Mouse (Mus musculus) left cerebral cortex, postnatal 14 days (tissue): ENCODE results near the gene Gm45808. TPM values are rescaled to one million over a fixed set of nuclear protein-coding genes. Genes with fewer than 3 reads are reported as not detected.
"Not testable (repeated sequence)": the region's sequence is repeated elsewhere in the genome, so short reads cannot be mapped to it uniquely, and the experiment has no call there.

Experiments used
- DNase-seq, 2 experiments: peaks; one replicate each; pipeline ENCODE4 v3.0.0; 2021 to 2022; ENCODE audit warnings: low spot score in 2 of 2, mixed read lengths in 1 of 2
- intact Hi-C: fragments of 180-260 bp; cut with DNase I; formaldehyde crosslinking; loops from one replicate; pipeline ENCODE4 v1.15.1; 2025
- total RNA-seq, 2 experiments: library from RNA; stranded (reverse); gene quantifications; 2 replicates each; pipeline ENCODE4 v1.2.3; 2021

Gm45808 gene
- total RNA-seq, 2 experiments from 2014 or later: 0.88 to 1.7 TPM

DNA sequence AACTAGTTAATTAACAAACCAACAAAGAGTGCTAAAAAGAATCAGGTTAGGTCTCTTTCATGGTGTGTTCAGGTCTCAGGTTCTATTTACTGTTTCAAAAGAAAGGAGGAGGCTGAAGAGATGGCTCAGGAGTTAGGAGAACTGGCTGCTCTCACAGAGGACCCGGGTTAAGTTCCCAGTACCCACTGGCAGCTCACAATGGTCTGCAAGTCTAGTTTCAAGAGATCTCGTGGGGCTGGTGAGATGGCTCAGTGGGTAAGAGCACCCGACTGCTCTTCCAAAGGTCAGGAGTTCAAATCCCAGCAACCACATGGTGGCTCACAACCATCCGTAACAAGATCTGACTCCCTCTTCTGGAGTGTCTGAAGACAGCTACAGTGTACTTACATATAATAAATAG lies 6.3 kb downstream of the Gm45808 start:
- intact Hi-C loops: not testable (repeated sequence)

DNA sequence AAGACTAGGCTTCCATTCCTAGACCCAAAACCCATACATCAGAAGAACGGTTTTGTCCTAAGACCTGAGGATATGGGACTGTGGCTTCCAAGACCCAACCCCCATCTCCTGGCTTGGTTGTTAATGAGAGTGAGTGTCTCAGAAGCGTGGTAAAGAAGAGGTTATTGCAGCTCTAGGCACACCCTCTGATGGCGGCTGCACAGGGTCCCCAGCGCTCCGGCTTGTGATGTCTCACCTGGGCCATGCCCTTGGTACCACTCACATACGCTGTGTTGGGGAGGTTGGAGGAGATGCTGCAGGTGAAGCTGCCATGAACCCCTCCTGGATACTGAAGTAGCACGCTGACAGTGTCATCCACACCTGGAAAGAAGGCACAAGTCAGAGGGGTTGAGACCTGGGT lies 7.8 kb downstream of the Gm45808 start:
- intact Hi-C loops: no loop called here
- no peak for DNase-seq

More for the DNA sequence above, 6.3 kb downstream of the Gm45808 start:
- not testable (repeated sequence) for DNase-seq

- peak; percentile 67 to 73 for DNase-seq
- intact Hi-C loops: loop anchor here (2.0 kb wide), 1 partner anchor 84 kb away; no protein-coding TSS in a partner anchor
Observed at GRCm38 (mm10) chr7:45477003-45477402, 9.6 kb downstream of the Gm45808 start.

- intact Hi-C loops: loop anchor here (2.0 kb wide), 1 partner anchor 84 kb away; no protein-coding TSS in a partner anchor
- DNase-seq: no peak
Observed at GRCm38 (mm10) chr7:45476453-45476852, 10.2 kb downstream of the Gm45808 start.

DNA sequence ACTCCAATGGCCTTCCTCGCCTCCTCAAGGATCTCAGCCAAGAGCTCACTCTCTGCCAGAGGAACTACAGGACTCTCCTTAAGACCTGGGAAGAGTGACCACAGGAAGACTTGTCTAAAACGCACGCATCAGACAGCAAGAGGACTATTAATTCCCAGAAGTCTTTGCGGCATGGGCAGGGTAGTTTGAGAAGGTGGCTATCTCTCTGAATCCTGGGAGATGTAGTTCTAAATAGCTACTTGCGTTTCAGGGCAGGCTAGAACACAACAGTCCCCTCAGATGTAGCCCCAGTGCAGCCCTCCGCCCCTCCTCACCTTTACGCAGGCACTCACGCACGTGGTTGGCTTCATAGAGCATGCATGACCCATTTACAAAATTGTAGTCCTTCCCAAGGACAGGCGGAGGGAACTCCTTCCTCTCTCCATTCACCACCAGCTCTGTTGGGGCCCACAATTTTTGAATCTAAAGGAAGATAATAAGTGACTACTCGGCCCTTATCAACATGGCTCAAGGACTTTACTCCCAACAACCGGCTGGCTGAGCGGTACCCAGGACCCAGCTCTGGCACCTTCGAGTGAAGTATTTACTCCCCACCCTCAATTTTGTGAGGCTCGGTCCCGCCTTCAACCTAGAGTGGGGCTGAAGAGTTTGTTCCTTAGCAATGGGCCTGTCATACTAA lies 11.2 kb downstream of the Gm45808 start:
- intact Hi-C loops: no loop called here
- no peak for DNase-seq

GRCm38 (mm10) chr7:45470869-45471268 lies 15.7 kb downstream of the Gm45808 start:
- intact Hi-C loops: loop anchor here (5.0 kb wide), 1 partner anchor 46 kb away; no protein-coding TSS in a partner anchor

DNA sequence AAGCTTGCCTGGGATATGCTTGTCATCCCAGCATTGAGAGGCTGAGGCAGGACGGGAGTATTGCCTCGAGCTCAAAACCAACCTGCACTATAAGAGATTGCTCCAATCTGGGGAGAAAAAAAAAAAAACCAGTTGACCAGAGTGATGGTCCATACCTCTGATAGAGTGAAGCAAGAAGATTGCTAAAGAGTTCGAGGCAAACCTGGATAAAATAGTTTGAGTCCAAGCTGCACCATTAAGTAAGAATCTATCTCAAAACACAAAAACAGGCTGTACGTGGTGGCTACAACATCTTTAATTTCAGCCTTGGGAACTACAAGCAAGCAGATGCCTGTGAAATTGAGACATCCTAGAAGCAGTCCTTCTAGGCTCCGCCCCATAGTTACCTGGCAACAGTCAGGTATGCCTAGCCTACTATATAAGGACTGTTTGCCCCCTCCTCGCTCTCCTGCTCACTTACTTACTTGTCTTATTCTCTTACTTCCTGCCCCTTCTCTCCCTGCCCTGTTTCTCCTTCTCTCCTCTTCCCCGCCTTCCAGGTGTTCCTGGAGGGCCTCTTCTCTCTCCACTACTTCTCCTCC lies 19.4 kb downstream of the Gm45808 start:
- intact Hi-C loops: loop anchor here (10.0 kb wide), 1 partner anchor 238 kb away; the partner anchor contains the start of gene Dbp
- DNase-seq: no peak

More at GRCm38 (mm10) chr7:45470869-45471268, 15.7 kb downstream of the Gm45808 start:
- DNase-seq: peak; percentile 87 to 89

- intact Hi-C loops: loop anchor here (10.0 kb wide), 1 partner anchor 238 kb away; the partner anchor contains the start of gene Dbp
Observed at GRCm38 (mm10) chr7:45466283-45467089, 20.1 kb downstream of the Gm45808 start, which contains the start of gene Bax. TSS of gene Bax (minus strand) at chr7:45466898.

DNA sequence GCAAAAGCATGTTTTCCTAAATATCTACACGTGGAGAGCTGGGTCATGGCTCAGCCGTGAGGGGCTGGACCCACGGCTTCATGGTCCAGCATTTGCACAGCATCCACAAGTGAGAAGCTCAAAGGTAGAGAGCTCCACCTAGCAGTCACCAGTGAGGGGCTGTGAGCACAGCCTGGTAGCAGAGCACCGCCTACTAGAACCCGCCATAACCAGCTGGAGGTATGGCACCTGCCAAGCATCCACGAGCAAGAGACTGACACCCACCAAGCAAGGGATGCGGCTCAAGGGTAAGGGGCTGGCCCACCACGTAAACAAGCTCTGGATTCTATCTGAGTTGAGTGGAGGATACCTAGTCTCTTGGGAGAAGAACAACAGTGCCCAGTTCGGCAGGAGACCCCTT lies 21.1 kb downstream of the Gm45808 start:
- intact Hi-C loops: loop anchor here (10.0 kb wide), 1 partner anchor 239 kb away; the partner anchor contains the start of gene Dbp
- DNase-seq: no peak

More at GRCm38 (mm10) chr7:45466283-45467089, 20.1 kb downstream of the Gm45808 start, which contains the start of gene Bax:
- DNase-seq: peak; percentile 97 to 98

GRCm38 (mm10) chr7:45465112-45465511 lies 21.5 kb downstream of the Gm45808 start:
- DNase-seq: no peak
- intact Hi-C loops: loop anchor here (10.0 kb wide), 1 partner anchor 240 kb away; the partner anchor contains the start of gene Dbp

- DNase-seq: no peak
- intact Hi-C loops: loop anchor here (10.0 kb wide), 1 partner anchor 241 kb away; the partner anchor contains the start of gene Dbp
Observed at GRCm38 (mm10) chr7:45463987-45464778, 22.4 kb downstream of the Gm45808 start.

- intact Hi-C loops: loop anchor here (10.0 kb wide), 1 partner anchor 242 kb away; the partner anchor contains the start of gene Dbp
- DNase-seq: not testable (repeated sequence)
Observed at GRCm38 (mm10) chr7:45462868-45463267, 23.7 kb downstream of the Gm45808 start.

- intact Hi-C loops: loop anchor here (10.0 kb wide), 1 partner anchor 242 kb away; the partner anchor contains the start of gene Dbp
- DNase-seq: no peak
Observed at GRCm38 (mm10) chr7:45462325-45462724, 24.3 kb downstream of the Gm45808 start.

DNA sequence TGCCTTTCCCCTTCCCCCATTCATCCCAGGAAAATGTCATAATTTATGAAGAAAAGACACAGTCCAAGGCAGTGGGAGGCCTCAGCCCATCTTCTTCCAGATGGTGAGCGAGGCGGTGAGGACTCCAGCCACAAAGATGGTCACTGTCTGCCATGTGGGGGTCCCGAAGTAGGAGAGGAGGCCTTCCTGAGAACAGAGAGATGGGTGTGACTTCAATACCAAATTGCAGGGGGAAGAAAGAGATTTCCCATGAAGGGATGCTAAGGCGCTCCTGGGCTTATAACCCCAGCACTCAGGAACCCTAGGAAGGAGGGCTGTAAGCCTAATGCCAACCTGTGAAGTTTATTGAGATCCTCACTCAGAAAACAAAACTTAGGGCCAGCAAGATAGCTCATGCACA lies 24.8 kb downstream of the Gm45808 start:
- intact Hi-C loops: loop anchor here (10.0 kb wide), 1 partner anchor 243 kb away; the partner anchor contains the start of gene Dbp

DNA sequence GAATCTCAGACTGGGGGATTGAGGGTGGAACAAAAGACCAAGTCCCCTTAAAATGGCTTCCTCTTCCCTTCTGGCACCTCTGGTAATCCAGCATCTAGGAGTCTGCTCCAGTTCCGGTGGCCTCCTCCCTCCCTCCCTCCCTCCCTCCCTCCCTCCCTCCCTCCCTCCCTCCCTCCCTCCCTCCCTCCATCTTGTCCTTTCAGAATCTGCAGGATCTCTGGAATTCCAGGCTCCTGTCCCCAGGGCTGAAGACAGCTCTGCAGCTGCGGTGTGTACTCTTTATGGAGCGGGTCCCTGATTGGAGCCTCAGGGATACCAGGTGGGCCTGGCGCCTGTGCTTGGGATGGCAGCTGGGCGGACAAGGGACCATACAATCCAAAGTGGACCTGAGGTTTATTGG lies 25.3 kb downstream of the Gm45808 start:
- DNase-seq: no peak
- intact Hi-C loops: loop anchor here (10.0 kb wide), 1 partner anchor 243 kb away; the partner anchor contains the start of gene Dbp

More for the DNA sequence above, 24.8 kb downstream of the Gm45808 start:
- DNase-seq: no peak

DNA sequence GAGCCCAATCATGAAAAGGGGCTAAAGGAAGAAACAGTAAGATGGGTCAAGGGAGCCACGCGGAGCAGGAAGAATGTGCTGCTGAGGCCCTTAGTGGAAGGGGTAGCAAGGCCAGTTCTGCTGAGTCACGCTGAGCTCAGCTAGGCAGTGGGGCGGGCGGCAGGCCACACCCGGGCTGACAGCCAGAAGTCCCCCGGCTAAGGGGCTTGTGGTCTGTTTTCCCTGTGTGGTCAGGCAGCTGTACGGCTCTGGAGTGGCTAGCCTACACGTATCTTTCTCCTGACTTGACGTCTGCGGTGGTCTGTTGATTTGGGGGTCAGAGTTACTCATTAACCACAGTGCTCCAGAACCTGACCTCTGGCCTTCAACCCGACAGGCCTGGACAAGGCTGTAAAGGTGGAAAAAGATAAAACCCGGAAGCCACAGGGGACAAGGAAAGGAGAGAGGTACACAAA lies 25.7 kb downstream of the Gm45808 start:
- DNase-seq: peak; percentile 41 to 42
- intact Hi-C loops: loop anchor here (10.0 kb wide), 1 partner anchor 244 kb away; the partner anchor contains the start of gene Dbp

DNA sequence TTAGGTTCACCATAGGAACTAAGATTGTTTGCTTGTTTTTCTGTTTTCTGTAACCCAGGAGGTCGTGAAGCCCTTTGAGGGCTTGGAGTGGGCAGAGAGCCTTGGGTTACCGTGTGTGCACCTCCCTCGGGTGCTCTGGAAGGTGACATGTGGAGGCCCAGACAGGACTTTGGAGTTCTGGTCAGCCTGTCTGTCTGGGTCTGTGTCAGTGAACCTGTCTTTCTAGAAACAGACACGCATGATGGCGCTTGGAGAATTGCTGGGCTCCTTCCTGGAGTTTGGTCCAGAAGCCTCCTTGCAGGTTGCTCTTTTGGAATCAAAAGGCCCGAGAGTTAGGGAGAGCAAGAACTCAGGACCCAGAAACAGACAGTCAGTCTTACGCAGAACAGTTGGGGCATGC lies 26.2 kb downstream of the Gm45808 start:
- intact Hi-C loops: loop anchor here (10.0 kb wide), 1 partner anchor 244 kb away; the partner anchor contains the start of gene Dbp
- no peak for DNase-seq

- intact Hi-C loops: loop anchor here (10.0 kb wide), 1 partner anchor 245 kb away; the partner anchor contains the start of gene Dbp
Observed at GRCm38 (mm10) chr7:45459564-45460140, 27.0 kb downstream of the Gm45808 start, which contains the start of gene Ftl1. TSS of gene Ftl1 (minus strand) at chr7:45459884.

More at GRCm38 (mm10) chr7:45459564-45460140, 27.0 kb downstream of the Gm45808 start, which contains the start of gene Ftl1:
- peak; percentile 97 to 99 for DNase-seq
